Mouse (Mus musculus) C2C12 (cell line): ENCODE measurements at regions not wholly inside any gene's neighbourhood (a gene's known extent, or its start where the extent isn't known, plus 50 kb on each side); places are given as distances from the start of the nearest gene placed in this dataset.

Source experiments
- H3K27me3 ChIP-seq: one replicate; pipeline ENCODE4 v1.6.1; 2011; ENCODE audit not compliant: control insufficient read depth, insufficient read depth, insufficient read length
- H3K36me3 ChIP-seq: one replicate; pipeline ENCODE4 v1.6.1; 2011; ENCODE audit not compliant: control insufficient read depth, insufficient read depth
- H3K4me3 ChIP-seq: one replicate; pipeline ENCODE4 v1.5.1; 2011; ENCODE audit warnings: mild to moderate bottlenecking, control low read depth; ENCODE audit not compliant: poor library complexity, insufficient read depth, severe bottlenecking
- H3K79me2 ChIP-seq: one replicate; pipeline ENCODE4 v1.6.1; 2011; ENCODE audit not compliant: control insufficient read depth, insufficient read depth
- H3K79me3 ChIP-seq: one replicate; pipeline ENCODE4 v1.6.1; 2011; ENCODE audit warnings: low read depth, control low read depth
- H3ac ChIP-seq: one replicate; pipeline ENCODE3; 2011; ENCODE audit warnings: low read depth; ENCODE audit not compliant: control insufficient read depth, insufficient read length
- CEBPB ChIP-seq: IDR thresholded peaks from one replicate; pipeline ENCODE4 v1.6.1; 2011; ENCODE audit warnings: low read depth, mild to moderate bottlenecking, control low read depth, moderate library complexity
- CTCF ChIP-seq: IDR thresholded peaks from one replicate; pipeline ENCODE4 v1.5.1; 2011; ENCODE audit not compliant: control insufficient read depth, insufficient read depth, insufficient read length
- FOSL1 ChIP-seq: IDR thresholded peaks from one replicate; pipeline ENCODE4 v1.8.0; 2011; ENCODE audit warnings: mild to moderate bottlenecking, low read length; ENCODE audit not compliant: poor library complexity, insufficient read depth, severe bottlenecking
- MAX ChIP-seq: IDR thresholded peaks from one replicate; pipeline ENCODE4 v1.6.1; 2011; ENCODE audit warnings: mild to moderate bottlenecking, control low read depth
- MYOD1 ChIP-seq: IDR thresholded peaks from one replicate; pipeline ENCODE4 v1.6.1; 2011; ENCODE audit warnings: low read depth; ENCODE audit not compliant: control insufficient read depth, insufficient read length
- MYOG ChIP-seq: IDR thresholded peaks from one replicate; pipeline ENCODE4 v1.6.1; 2011; ENCODE audit not compliant: control insufficient read depth, insufficient read length; ENCODE audit errors: extremely low read depth
- USF1 ChIP-seq: IDR thresholded peaks from one replicate; pipeline ENCODE4 v1.6.1; 2011; ENCODE audit warnings: low read depth, mild to moderate bottlenecking, control low read depth, moderate library complexity

GRCm38 (mm10) chr9:87431523-87431922 is 176.2 kb upstream of the Cep162 start:
- no peaks in the 10 kb centered on the region for H3K36me3 ChIP-seq
- TF ChIP-seq FOSL1 (no peak), MAX (no peak), CTCF (no peak), USF1 (no peak), CEBPB (no peak), MYOD1 (no peak), MYOG (no peak)
- no peak overlapping the region for H3ac ChIP-seq
- no peaks in the 10 kb centered on the region for H3K27me3 ChIP-seq
- H3K4me3 ChIP-seq, result no peak overlapping the region
- H3K79me2 ChIP-seq, result no peaks in the 10 kb centered on the region
- H3K79me3 ChIP-seq, result no peaks in the 10 kb centered on the region

- Histone ChIP-seq H3K79me3 (no peaks in the 10 kb centered on the region), H3K27me3 (no peaks in the 10 kb centered on the region), H3K4me3 (no peak overlapping the region), H3K36me3 (no peaks in the 10 kb centered on the region), H3K79me2 (no peaks in the 10 kb centered on the region), H3ac (no peak overlapping the region)
- no peak for TF ChIP-seq FOSL1
- no peak for TF ChIP-seq USF1
- TF ChIP-seq CEBPB, result no peak
- no peak for TF ChIP-seq MAX
- no peak for TF ChIP-seq CTCF
- TF ChIP-seq MYOD1, result no peak
- TF ChIP-seq MYOG, result no peak
These were observed 169.9 kb upstream of the Cep162 start for GRCm38 (mm10) chr9:87425201-87425600.

GRCm38 (mm10) chr9:87421175-87421574 is 165.8 kb upstream of the Cep162 start:
- Histone ChIP-seq H3K79me2 (no peaks in the 10 kb centered on the region), H3ac (no peak overlapping the region), H3K27me3 (no peaks in the 10 kb centered on the region), H3K79me3 (no peaks in the 10 kb centered on the region), H3K36me3 (no peaks in the 10 kb centered on the region), H3K4me3 (no peak overlapping the region)
- TF ChIP-seq USF1 (no peak), MYOD1 (peak; percentile 76), CEBPB (no peak), FOSL1 (no peak)

- no peaks in the 10 kb centered on the region for H3K36me3 ChIP-seq
- no peaks in the 10 kb centered on the region for H3K79me2 ChIP-seq
- H3ac ChIP-seq, result no peak overlapping the region
- H3K4me3 ChIP-seq, result no peak overlapping the region
- H3K79me3 ChIP-seq, result no peaks in the 10 kb centered on the region
- H3K27me3 ChIP-seq, result no peaks in the 10 kb centered on the region
- TF ChIP-seq FOSL1, result no peak
- TF ChIP-seq USF1, result no peak
- TF ChIP-seq CTCF, result peak; percentile 59
- TF ChIP-seq CEBPB, result no peak
- no peak for TF ChIP-seq MYOD1
- TF ChIP-seq MAX, result no peak
These were observed 164.0 kb upstream of the Cep162 start for GRCm38 (mm10) chr9:87419376-87419775.

- H3K79me2 ChIP-seq, result no peaks in the 10 kb centered on the region
- no peak overlapping the region for H3K4me3 ChIP-seq
- H3K27me3 ChIP-seq, result no peaks in the 10 kb centered on the region
- no peak for TF ChIP-seq CEBPB
- no peak for TF ChIP-seq MYOD1
- TF ChIP-seq MYOG, result no peak
- no peak for TF ChIP-seq MAX
- TF ChIP-seq CTCF, result no peak
- TF ChIP-seq FOSL1, result no peak
- TF ChIP-seq USF1, result no peak
- no peaks in the 10 kb centered on the region for H3K36me3 ChIP-seq
- H3K79me3 ChIP-seq, result no peaks in the 10 kb centered on the region
- no peak overlapping the region for H3ac ChIP-seq
These were observed 157.6 kb upstream of the Cep162 start for GRCm38 (mm10) chr9:87412894-87413293.

- no peak for TF ChIP-seq FOSL1
- no peaks in the 10 kb centered on the region for H3K27me3 ChIP-seq
- H3K79me2 ChIP-seq, result no peaks in the 10 kb centered on the region
- no peaks in the 10 kb centered on the region for H3K79me3 ChIP-seq
- H3K36me3 ChIP-seq, result no peaks in the 10 kb centered on the region
- H3K4me3 ChIP-seq, result no peak overlapping the region
- no peak overlapping the region for H3ac ChIP-seq
These were observed 155.7 kb upstream of the Cep162 start for GRCm38 (mm10) chr9:87411044-87411443.

GRCm38 (mm10) chr9:87409736-87410135 is 154.4 kb upstream of the Cep162 start:
- TF ChIP-seq MYOG (no peak), MAX (no peak), MYOD1 (no peak), CTCF (no peak)
- no peak overlapping the region for H3K4me3 ChIP-seq
- no peak overlapping the region for H3ac ChIP-seq
- H3K36me3 ChIP-seq, result no peaks in the 10 kb centered on the region
- no peaks in the 10 kb centered on the region for H3K79me3 ChIP-seq
- no peaks in the 10 kb centered on the region for H3K27me3 ChIP-seq
- H3K79me2 ChIP-seq, result no peaks in the 10 kb centered on the region
